Mouse (Mus musculus): ENCODE data around the gene Eif2b2.

DNA sequence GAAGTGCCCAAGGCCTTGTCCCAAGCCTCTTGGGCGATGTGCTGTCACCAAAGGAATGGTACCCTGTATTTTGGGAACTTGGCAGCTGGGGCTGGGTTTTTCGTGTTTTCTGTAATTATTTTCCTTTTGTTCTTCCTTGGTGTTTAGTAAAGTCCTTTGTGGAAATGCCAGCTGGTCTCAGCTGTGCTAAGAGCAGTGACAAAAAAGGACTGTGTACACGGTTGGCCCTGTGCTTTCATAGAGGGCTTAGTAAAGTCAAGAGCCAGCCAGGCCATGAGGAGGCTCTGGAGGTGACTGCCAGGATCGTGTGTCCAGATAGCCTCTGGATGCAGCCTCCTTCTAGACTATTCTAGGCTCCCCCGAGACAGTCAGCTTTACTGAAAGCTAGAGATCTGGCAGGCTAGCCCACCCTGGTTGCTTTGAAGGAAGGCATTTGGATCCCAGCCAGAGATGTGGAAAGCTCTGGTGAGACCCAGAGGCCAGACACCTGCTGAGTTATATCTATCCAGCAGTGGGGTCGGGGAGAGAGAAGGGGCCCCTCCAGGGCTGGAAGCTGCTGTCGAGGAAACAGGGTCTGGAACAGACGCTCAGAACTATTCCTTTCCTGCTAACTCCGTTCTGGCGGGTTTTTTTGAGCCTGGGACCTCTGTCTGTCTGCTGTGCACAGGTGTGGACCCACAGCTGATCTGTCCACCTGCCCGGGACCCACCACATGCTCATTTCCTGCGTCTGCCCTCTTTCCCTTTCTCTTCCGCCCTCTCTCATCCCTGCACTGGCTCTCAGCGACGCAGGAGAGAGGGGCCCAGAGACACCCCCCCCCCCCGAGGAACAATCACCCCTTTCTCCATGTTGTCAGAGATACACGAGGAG, 37.6 kb upstream of the Eif2b2 start:
- no peak for TF ChIP-seq CTCF (IDR thresholded peaks at IDR 0.05)
- no peak for TF ChIP-seq EP300 (IDR thresholded peaks at IDR 0.05)

All from lung, postnatal 0 days (tissue).